Mouse (Mus musculus) gastrocnemius, postnatal 14 days (tissue): ENCODE measurements around the gene Art2b. TPM values are rescaled to one million over a fixed set of nuclear protein-coding genes. Genes with fewer than 3 reads are reported as not detected.
"Not testable (repeated sequence)": the region's sequence is repeated elsewhere in the genome, so short reads cannot be mapped to it uniquely, and the experiment has no call there.

ENCODE experiments used
- DNase-seq: peaks from one replicate; pipeline ENCODE4 v3.0.0; 2021; ENCODE audit warnings: mixed read lengths
- intact Hi-C: fragments of 180-260 bp; cut with DNase I; formaldehyde crosslinking; loops from one replicate; pipeline ENCODE4 v1.15.1; 2025; ENCODE audit warnings: low total_unique reads
- total RNA-seq, 2 experiments: library from RNA; stranded (reverse); gene quantifications; 2 replicates each; pipeline ENCODE4 v1.2.3; 2021

Art2b gene
- total RNA-seq, 2 experiments from 2014 or later, result not detected

GRCm38 (mm10) chr7:101580863-101581262 is 4.5 kb downstream of the Art2b start:
- not testable (repeated sequence) for DNase-seq

GRCm38 (mm10) chr7:101574413-101574812 is 11.0 kb downstream of the Art2b start:
- intact Hi-C loops, result no loop called here
- no peak for DNase-seq

More at GRCm38 (mm10) chr7:101580863-101581262, 4.5 kb downstream of the Art2b start:
- intact Hi-C loops, result not testable (repeated sequence)

GRCm38 (mm10) chr7:101573636-101574035 is 11.8 kb downstream of the Art2b start:
- DNase-seq, intact Hi-C loops: not testable (repeated sequence)

DNA sequence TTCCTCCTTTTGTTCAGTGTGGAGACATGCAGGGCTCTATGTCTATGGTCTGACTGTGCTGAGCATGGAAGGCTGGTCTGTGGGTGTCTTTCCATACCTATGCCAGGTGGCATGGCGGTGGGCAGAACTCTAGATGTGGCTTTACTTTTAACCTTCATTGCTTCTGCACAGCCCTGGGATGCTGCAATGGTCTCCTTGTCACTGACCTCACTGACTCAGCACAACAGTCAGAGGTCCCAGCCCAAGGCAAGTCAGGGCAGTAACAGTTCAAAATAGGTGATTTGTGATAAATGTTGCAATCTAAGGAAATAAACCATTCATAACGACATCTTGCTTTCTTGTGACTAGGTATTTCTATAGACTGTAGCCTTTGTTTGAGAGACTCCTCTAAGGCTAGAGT is 21.3 kb downstream of the Art2b start:
- intact Hi-C loops, result no loop called here
- no peak for DNase-seq

GRCm38 (mm10) chr7:101559393-101559792 is 26.0 kb downstream of the Art2b start:
- not testable (repeated sequence) for DNase-seq

GRCm38 (mm10) chr7:101557391-101557790 is 28.0 kb downstream of the Art2b start:
- intact Hi-C loops, result no loop called here
- DNase-seq, result no peak

More at GRCm38 (mm10) chr7:101559393-101559792, 26.0 kb downstream of the Art2b start:
- intact Hi-C loops, result not testable (repeated sequence)

GRCm38 (mm10) chr7:101555473-101555872 is 29.9 kb downstream of the Art2b start:
- intact Hi-C loops, DNase-seq: not testable (repeated sequence)

DNA sequence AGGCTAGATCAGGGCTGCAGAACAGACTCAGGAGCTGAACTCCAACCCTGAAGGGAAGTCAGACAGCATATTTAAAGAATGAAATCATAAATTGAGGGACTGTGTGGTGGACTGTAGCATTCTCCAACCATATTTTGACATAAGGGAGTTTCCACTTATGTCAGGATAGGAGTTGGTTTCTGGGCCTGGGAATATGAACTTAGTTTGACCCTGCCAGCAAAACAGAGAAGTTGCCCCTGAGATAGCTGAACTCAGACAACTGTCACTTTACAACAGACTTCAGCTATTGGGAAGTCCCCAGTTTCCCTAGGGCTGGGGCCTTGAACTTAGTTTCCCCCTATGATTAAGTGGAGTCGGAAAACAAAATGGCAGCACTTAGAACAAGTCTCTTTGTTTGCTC is 33.9 kb downstream of the Art2b start:
- DNase-seq, result no peak
- intact Hi-C loops, result no loop called here

GRCm38 (mm10) chr7:101550686-101551485 is 34.5 kb downstream of the Art2b start:
- no peak for DNase-seq
- intact Hi-C loops, result no loop called here

DNA sequence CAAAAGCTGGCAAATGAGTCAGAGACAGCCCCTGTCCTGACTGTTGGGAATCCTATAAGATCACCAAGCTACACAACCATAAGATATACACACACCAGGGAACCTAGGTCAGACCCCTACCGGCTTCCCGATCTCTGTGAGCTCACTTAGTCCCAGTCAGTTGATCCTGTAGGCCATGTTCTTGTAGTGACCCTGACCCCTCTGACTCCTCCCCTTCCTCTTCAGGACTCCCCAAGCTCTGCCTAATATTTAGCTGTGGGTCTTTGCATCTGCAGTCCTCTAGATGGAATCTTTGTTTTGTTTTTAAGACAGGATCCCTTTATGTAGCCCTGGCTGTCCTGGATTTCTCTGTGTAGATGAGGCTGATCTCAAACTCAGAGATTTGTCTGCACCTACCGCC is 36.1 kb downstream of the Art2b start:
- intact Hi-C loops, result no loop called here
- no peak for DNase-seq

DNA sequence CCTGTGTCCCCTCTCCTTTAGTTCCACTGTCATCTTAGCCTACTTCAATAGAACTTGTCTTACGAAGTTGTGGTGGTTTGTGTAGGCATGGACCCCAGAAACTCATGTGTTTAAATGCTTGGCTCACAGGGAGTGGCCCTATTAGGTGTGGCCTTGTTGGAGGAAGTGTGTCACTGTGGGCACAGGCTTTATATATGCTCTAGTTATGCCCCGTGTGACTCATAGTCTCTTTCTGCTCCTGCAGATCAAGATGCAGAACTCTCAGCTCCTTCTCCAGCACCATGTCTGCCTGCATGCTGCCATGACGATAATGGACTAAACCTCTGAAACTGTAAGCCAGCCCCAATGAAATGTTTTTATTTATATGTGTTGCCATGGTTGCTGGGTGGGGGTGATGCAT is 37.7 kb downstream of the Art2b start:
- no peak for DNase-seq
- intact Hi-C loops, result no loop called here

- intact Hi-C loops, result no loop called here
- DNase-seq, result no peak
Observed at GRCm38 (mm10) chr7:101541734-101542133, 43.7 kb downstream of the Art2b start.

DNA sequence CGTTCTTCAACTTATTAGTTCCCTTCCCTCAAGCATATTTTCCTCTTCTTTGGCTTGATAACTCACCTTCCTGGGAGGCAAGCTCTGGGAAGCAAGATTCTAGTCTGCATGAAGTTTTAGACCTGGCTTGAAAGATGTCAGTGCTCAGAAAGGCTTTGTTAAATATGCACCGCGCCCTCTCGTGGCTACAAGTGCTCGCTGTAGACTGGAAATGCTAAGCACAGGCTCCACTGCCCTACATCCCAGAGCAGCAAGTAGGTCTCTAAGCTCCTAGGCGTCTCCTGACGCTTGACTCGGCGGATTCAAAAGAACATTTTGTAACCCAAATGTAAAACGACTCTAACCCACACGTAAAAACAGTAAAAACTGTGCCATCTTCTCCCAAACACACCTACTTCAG is 44.3 kb downstream of the Art2b start:
- DNase-seq, result peak; percentile 62
- intact Hi-C loops, result no loop called here

GRCm38 (mm10) chr7:101540684-101541083 is 44.7 kb downstream of the Art2b start:
- intact Hi-C loops, result no loop called here

DNA sequence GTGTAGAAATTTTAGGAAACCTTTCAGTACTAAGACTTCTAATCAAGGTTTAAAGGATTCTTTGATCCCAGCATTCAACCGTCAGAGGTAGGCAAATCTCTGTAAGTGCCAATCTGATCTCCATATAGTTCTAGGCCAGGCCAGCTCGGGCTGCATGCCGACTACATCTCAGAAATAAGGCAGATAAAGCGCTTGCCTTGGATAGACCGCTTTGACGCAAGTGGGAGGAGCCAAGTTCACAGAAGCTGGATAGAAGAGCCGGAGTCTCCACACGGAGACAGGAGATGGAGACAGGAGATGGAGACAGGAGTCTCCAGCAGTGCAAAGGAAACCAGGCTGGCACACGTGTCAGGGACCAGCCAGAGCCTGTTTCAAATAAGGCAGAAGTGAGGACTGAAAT is 45.6 kb downstream of the Art2b start:
- DNase-seq, result no peak
- intact Hi-C loops, result no loop called here

More at GRCm38 (mm10) chr7:101540684-101541083, 44.7 kb downstream of the Art2b start:
- no peak for DNase-seq

DNA sequence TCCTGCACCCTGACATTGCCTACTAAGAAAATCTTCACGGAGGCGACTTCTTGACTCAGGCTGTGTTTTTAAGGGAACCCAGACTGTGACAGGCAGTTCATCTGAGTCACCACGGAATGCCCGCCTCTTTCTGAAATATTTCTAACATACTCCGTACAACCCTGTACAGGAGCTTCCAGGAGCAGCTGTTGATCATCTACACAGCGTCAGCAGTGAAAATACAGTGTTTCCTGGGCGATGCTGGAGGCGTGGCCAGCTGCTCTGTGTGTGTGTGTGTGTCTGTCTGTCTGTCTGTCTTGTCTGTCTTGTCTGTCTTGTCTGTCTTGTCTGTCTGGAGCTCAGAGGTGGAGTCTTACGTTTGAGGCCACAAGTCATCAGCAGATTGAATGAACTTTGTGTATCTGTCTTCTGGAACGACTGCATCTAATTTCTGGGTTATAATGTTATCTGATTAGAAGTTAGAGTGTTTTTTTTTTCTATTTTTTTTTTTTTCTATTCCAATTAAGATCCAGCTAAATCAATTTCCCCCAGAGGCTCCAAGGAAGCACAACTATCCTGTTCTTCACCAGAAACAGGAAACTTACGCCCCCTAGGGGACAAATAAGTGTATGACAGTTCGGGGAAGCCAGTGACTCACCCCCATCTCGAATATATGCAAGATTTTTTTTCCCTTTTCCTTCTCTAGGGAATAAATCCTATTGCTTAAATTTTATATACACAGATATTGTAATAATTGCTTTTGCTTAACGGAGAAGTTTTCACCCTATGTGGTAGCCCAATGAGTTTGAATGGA is 47.1 kb downstream of the Art2b start:
- intact Hi-C loops, result no loop called here
- DNase-seq, result no peak

GRCm38 (mm10) chr7:101537541-101537940 is 47.9 kb downstream of the Art2b start:
- intact Hi-C loops, result no loop called here
- no peak for DNase-seq

GRCm38 (mm10) chr7:101535517-101535916 is 49.9 kb downstream of the Art2b start:
- intact Hi-C loops, result no loop called here
- DNase-seq, result no peak

DNA sequence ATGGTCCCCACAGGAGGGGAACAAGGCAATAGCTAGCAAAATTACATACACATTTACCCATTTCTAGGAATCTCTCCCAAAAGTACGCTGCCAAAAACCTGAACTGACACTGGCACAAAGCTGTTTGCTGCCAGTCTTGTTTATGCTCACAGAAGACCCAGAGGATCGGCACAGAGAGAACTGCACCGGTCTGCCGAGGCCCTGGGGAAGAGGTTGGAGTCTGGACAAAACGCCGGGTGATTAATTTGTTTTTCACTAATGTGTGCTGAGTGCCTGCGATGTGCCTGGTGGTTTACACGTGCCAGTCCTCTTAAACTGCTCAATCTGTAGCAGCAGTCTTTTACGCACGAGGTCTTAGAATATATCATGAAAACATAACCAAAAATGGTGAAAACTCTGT is 50.3 kb downstream of the Art2b start:
- intact Hi-C loops, result no loop called here
- DNase-seq, result no peak

DNA sequence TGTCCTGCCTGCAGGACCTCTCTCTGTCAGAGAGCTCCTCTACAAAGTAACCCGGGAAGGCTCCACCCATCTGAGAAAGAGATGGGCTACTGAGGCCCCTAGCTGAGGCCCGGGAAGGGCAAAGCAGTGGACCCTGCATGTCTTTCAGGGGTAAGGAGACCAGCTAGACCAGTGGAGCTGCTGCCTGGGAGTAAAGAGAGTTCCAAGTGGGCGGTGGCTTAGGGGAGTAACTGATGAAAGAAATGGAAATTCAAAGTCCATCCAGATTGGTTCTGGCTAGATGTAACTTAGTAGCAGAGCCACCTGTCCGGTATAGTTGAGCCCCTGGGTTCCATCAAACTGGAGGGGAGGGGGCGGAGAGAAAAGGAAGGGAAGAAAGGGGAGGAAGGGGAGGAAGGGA is 51.0 kb downstream of the Art2b start:
- DNase-seq, result no peak
- intact Hi-C loops, result no loop called here
